Mouse (Mus musculus): ENCODE measurements at regions not wholly inside any gene's neighbourhood (a gene's known extent, or its start where the extent isn't known, plus 50 kb on each side); places are given as distances from the start of the nearest gene placed in this dataset.

DNA sequence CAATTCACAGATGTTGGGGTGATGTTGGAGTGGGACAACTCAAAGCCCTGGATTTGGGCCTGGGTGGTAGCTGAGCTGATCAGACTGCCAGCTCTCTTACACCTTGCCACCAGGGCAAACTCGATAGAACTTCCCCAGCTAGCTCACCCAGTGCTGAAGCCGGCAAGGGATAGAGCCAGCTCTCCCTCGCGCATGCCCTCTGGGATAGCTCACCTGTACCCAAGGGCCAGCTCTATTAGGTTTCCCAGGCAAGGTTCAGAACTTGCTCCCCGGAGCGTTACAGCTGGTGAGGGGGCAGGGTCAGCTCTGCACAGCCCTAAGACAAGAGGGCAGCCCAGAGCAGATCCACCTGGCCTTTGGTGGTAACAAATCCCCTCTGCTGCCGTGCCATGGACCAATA is 54.1 kb upstream of the 1700012A03Rik start:
- DNase-seq (ENCODE audit: low read depth), result no peak

- DNase-seq (ENCODE audit: low read depth), result no peak
Measured at GRCm38 (mm10) chr6:31995249-31995648, 54.8 kb upstream of the 1700012A03Rik start.

- DNase-seq (ENCODE audit: low read depth), result no peak
Measured at GRCm38 (mm10) chr6:31985698-31986097, 64.3 kb upstream of the 1700012A03Rik start.

GRCm38 (mm10) chr6:31976705-31977104 is 73.3 kb upstream of the 1700012A03Rik start:
- DNase-seq (ENCODE audit: low read depth), result no peak

DNA sequence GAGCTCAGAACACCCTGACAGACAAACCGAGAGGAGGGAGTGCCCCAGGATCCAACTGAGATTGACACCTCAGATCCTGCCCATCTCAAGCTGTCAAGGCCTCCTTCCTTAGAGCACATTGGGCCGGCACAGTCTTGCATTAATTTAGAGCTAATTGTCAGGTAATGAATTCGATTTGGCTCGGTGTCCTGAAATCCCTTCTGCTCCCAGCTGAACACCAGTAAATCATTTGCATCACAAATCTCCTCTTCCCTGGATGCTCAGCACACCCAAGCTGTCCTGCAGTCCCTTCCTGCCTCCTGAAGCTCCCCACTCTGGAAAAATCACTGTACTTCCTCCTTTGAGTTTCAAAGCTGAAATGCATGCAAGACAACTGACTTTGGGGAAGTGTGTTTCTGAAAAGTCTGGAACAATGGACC is 102.0 kb upstream of the 1700012A03Rik start:
- DNase-seq (ENCODE audit: low read depth), result no peak

- no peak for DNase-seq (ENCODE audit: low read depth)
Measured at GRCm38 (mm10) chr6:31946572-31946971, 103.5 kb upstream of the 1700012A03Rik start.

DNA sequence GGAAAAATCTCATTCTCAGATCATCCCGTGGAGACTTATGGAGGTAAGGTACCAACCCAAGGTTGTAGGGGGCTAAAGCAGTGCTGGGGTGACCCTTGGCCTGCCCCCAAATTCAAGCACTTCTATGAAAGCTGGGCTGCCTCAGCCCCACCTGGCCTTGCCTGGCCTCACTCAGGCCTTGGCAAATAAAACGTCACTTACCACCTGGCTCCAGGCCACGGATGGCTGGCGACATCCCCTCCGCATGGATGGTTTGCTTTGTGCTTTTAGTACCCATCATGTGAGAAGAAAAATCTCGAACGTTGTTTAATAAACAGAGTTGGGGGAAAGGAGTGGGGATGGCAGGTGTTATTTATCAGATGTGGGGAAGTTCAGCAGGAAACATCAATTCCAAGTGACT is 104.7 kb upstream of the 1700012A03Rik start:
- DNase-seq (ENCODE audit: low read depth), result no peak

- no peak for DNase-seq (ENCODE audit: low read depth)
Measured at GRCm38 (mm10) chr6:31944546-31944945, 105.5 kb upstream of the 1700012A03Rik start.

GRCm38 (mm10) chr6:31942696-31943095 is 107.3 kb upstream of the 1700012A03Rik start:
- DNase-seq (ENCODE audit: low read depth), result no peak

- DNase-seq (ENCODE audit: low read depth), result peak; percentile 54
Measured at GRCm38 (mm10) chr6:31938216-31938814, 111.7 kb upstream of the 1700012A03Rik start.

DNA sequence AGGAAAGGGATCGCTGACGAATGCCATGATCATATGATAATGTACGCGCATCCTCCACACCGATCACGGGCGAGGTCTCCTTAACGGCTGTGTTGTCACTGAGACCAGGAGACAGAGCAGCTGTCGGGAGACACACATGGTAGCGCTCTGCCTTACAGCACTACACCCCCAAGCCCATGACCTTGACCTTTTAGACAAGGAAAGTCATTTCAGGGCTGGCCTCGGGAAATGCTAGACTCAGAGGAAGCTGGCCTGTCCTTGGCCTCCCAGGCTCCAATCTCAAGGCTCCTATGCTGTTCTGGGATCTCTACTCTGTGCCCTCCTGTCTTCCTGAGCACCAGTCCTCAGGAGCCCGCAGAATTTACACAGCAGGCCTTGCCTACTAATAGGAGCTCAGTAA is 112.9 kb upstream of the 1700012A03Rik start:
- DNase-seq (ENCODE audit: low read depth), result no peak

DNA sequence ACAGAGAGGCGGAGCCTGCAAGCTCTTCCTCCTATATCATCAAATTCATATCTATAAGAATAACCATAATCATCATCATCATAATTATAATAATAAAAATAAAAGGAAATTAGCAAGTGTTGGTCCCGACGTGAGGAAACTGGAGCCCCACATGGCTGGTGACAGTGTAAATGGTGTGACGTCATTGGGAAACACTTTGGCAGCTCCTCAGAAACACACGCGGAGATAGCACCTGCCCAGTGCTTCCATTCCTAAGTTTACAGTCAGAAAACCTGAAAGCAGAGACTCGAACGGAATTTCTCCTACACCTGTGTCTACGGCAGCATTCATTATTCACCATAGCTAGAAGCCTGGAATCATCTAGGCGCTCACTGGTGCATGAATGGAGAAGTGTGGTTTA is 115.2 kb upstream of the 1700012A03Rik start:
- DNase-seq (ENCODE audit: low read depth), result no peak

- DNase-seq (ENCODE audit: low read depth), result no peak
Measured at GRCm38 (mm10) chr6:31933956-31934355, 116.1 kb upstream of the 1700012A03Rik start.

DNA sequence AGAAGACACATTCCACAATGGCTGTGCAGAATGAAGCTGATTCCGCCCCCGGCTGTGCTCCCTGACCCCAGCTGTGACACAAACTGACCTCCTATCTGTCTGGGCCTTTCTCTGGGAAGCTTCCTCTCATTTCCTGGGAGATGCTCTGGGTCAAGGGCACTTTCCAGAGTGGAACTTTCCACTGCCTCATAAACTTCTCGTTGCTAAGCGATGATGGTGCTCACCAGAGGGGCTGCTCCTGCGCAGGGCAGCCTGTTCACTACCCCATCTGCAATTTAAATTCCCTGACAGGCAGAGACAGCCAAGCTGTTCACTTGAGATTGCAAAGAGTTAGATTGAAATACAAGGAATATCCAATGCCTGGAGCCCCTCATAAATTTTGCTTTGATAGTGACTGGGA is 116.7 kb upstream of the 1700012A03Rik start:
- no peak for DNase-seq (ENCODE audit: low read depth)

GRCm38 (mm10) chr6:31931116-31931515 is 118.9 kb upstream of the 1700012A03Rik start:
- no peak for DNase-seq (ENCODE audit: low read depth)

- DNase-seq (ENCODE audit: low read depth), result no peak
Measured at GRCm38 (mm10) chr6:31929165-31929564, 120.9 kb upstream of the 1700012A03Rik start.

GRCm38 (mm10) chr6:31927181-31927580 is 122.9 kb upstream of the 1700012A03Rik start:
- no peak for DNase-seq (ENCODE audit: low read depth)

GRCm38 (mm10) chr6:31924669-31925046 is 125.4 kb upstream of the 1700012A03Rik start:
- no peak for DNase-seq (ENCODE audit: low read depth)

DNA sequence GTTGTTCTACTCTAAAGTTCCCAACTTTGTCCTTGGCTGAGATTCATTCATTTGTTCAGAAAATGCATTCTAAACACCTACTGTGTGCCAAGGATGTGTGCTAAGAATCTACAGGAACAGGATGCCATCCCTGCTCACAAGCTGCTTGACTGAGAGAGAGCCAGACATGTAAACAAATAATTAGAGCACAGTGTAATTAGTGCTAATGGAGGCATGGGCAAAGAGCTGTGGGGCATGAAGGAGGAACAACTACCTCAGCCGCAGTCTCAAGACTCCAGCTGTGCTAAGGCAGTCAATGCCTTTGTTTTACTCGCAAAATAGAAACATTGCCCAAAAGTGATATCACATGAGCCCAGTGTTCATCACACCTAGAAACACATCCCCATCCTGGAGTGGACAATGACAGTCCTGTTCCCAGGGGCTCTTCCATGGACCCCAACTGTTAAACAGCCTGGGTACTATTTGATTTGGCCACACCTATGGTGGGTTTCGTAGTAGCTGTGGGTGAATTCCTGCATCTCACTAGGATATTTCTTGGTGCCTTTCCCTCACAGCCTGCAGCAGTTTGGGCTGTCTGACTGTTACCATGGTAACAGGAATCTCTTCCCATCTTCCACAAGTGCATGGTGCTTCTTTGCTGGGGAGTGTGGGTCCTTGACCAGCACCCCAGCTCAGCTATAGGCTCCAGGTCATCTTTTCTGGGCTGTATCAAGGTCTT is 125.9 kb upstream of the 1700012A03Rik start:
- no peak for DNase-seq (ENCODE audit: low read depth)

- no peak for DNase-seq (ENCODE audit: low read depth)
Measured at GRCm38 (mm10) chr6:31921561-31922152, 128.4 kb upstream of the 1700012A03Rik start.

DNA sequence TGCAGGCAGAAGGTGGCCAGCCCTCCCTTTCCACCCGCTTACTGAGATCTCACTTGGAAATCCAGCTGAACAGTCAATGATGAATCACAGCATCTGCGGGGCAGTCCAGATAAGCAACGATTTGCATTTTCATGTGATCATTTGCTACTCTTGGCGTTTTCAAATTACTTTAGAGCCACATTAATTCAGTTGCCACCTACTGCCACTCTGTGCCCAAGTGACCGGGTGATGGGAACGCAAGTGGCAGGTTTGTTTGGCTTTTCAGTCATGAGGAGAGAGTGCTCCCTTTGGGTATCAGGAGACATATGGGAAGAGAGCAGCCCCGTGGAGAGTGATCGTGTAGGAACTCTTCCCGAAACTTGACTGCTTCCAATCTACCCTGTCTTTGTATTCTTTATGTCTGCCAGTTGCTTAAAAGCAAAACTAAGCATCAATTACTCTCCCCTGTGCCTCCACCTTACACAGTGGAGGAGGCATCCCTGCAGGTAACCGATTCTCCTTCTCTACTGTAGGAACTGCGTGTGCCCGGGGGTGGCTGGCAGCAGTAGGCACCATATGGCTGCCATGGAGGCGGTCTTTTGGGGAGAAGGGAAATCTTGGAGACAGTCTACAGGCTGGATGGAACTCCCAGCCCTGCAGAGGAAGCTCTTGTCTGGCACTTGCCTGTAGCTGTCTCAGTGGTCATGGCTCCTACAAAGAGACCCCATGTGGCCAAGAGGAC is 132.5 kb upstream of the 1700012A03Rik start:
- no peak for DNase-seq (ENCODE audit: low read depth)

DNA sequence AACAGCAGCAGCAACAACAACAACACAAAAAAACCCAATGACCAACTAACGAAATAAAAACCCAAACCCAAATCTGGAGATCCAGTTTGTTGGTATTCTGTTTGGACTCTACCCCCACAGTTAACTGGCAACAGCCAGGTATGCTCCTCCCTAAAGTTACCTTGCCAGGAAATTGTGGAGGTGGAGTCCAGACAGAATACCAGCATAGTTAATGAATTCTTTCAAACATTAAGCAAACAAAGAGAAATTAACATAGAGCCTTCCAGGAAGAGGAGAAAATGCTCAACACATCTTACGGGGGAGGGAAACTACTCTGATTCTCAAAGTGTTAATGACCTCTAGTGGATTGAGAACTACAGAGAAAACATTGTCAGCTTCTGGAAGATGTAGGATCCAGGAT is 148.3 kb upstream of the 1700012A03Rik start:
- DNase-seq (ENCODE audit: low read depth), result no peak

DNA sequence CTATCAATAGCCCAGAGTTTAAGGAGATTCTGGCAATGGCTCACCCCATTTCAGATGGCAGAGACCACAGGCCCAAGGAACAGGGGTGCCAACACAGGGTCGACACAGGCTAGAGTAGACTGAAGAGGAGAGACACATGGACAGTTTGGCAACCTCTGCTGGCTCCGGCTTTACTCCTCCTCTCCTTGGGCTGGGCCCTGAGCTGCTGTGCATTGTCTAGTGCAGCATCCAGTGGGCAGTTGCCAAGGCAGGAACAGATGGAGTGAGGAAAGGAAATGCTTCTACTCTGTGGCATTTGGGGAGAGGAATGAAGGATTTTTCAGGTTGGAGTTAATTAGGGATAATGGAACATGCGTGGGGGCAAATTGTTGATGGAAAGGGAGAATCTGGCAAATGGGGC is 151.0 kb upstream of the 1700012A03Rik start:
- no peak for DNase-seq (ENCODE audit: low read depth)

All from c-Kit-positive CD71-negative TER-119-negative erythroid progenitor cells, embryonic 14.5 days (primary cell).